Mouse (Mus musculus) lung, postnatal 0 days (tissue): Measurements from ENCODE around the gene U2af1.

Experiments
- CTCF ChIP-seq: IDR thresholded peaks from 2 replicates; pipeline ENCODE4 v1.5.1; 2016; ENCODE audit warnings: antibody characterized with exemption, mild to moderate bottlenecking
- EP300 ChIP-seq: IDR thresholded peaks from 2 replicates; pipeline ENCODE4 v1.6.1; 2016; ENCODE audit warnings: antibody characterized with exemption, mild to moderate bottlenecking, control low read depth

DNA sequence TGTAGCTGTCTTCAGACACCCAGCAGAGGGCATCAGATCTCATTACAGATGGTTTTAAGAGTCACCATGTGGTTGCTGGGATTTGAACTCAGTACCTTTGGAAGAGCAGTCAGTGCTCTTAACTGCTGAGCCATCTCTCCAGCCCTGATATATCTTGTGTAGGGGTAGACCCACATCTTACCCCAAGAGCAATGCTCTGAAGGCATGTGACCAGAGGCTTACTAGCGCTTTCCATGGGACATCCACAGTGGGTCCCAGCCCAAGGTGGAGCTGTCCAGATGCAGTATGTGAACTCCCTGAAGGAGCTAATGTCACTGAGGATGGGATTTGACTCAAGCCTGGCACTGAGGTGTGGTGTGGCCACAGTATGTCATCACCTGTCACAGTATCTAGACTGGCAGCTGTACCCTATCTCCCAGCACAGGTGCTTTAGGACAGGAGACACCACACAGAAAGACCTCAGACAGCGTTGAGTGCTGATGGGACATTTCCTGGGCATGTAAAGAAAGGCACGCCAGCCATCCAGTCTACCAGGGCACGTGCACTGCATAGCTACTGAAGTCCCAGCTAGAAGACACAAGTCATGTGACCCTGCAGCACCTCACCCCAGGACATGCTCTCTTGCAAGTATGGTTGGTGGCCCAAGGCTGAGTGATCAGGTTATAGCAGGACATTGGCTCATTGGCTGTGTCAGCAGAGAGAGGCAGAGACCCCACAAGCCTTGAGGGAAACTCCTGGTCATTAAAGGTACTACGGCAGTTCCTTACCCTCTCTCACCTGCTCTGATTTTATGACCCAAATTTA, 12.3 kb downstream of the U2af1 start:
- TF ChIP-seq EP300 (no peak), CTCF (no peak)
